Mouse (Mus musculus) heart, postnatal 0 days (tissue): ENCODE results near the gene Tmed11. TPM values are rescaled to one million over a fixed set of nuclear protein-coding genes. Genes with fewer than 3 reads are reported as not detected.
"Not testable (repeated sequence)": the region's sequence is repeated elsewhere in the genome, so short reads cannot be mapped to it uniquely, and the experiment has no call there.

Experiments used
- ATAC-seq: fragments of 200-750 bp; cut with Nextera tagmentation; 2 replicates; pipeline ENCODE4 v1.8.0; 2017; ENCODE audit warnings: low read depth, moderate number of reproducible peaks, moderate library complexity; ENCODE audit not compliant: insufficient read depth
- DNase-seq: peaks from one replicate; pipeline ENCODE4 v3.0.0-alpha.2; 2016; ENCODE audit warnings: low spot score
- H3K27ac ChIP-seq: fragments of 300-500 bp; sonication (generic); 2 replicates; pipeline ENCODE4 v1.5.1; 2014; ENCODE audit warnings: low read depth, mild to moderate bottlenecking
- H3K27me3 ChIP-seq: fragments of 300-500 bp; sonication (generic); 2 replicates; pipeline ENCODE4 v1.6.1; 2014; ENCODE audit warnings: low read length, mixed read lengths; ENCODE audit not compliant: control insufficient read depth, insufficient read depth
- H3K36me3 ChIP-seq: fragments of 300-500 bp; sonication (generic); replicated peaks from 2 replicates; pipeline ENCODE4 v1.6.1; 2014; ENCODE audit warnings: low read length, mixed read lengths; ENCODE audit not compliant: control insufficient read depth, insufficient read depth
- H3K4me1 ChIP-seq: fragments of 300-500 bp; sonication (generic); 2 replicates; pipeline ENCODE4 v1.6.1; 2014; ENCODE audit warnings: antibody characterized with exemption; ENCODE audit not compliant: control insufficient read depth, insufficient read depth
- H3K4me2 ChIP-seq: fragments of 300-500 bp; sonication (generic); 2 replicates; pipeline ENCODE4 v1.6.1; 2014; ENCODE audit warnings: low read depth, mild to moderate bottlenecking, low read length, moderate library complexity
- H3K4me3 ChIP-seq: fragments of 300-500 bp; sonication (generic); 2 replicates; pipeline ENCODE4 v1.5.1; 2014; ENCODE audit warnings: low read depth, low read length
- H3K9ac ChIP-seq: fragments of 300-500 bp; sonication (generic); replicated peaks from 2 replicates; pipeline ENCODE4 v1.6.1; 2014; ENCODE audit warnings: low read depth, low read length, mixed read lengths
- H3K9me3 ChIP-seq: fragments of 300-500 bp; sonication (generic); replicated peaks from 2 replicates; pipeline ENCODE4 v1.6.1; 2016; ENCODE audit warnings: low read length; ENCODE audit not compliant: control insufficient read depth
- CTCF ChIP-seq: IDR thresholded peaks from 2 replicates; pipeline ENCODE4 v1.5.1; 2016; ENCODE audit warnings: antibody characterized with exemption, control low read depth, low read depth
- EP300 ChIP-seq: IDR thresholded peaks from 2 replicates; pipeline ENCODE4 v1.6.1; 2016; ENCODE audit warnings: antibody characterized with exemption, low read depth
- WGBS: fragments of 180-500 bp; shearing (Covaris S2); extraction: QIAGEN DNeasy Blood & Tissue Kit; methylation state at CpG from one replicate; pipeline ENCODE4 v1.1.7; 2014; 5-methylcytosine and 5-hydroxymethylcytosine counted together
- polyA plus RNA-seq: library from polyadenylated mRNA; unstranded; fragments of >200 nt; fragmentation: Nextera tagmentation; extraction: Ambion mirVana; gene quantifications from 2 replicates; pipeline ENCODE4 v1.2.1, GENCODE M21; 2015
- total RNA-seq: library from RNA; depleted of rRNA; stranded (reverse); fragments of >200 nt; gene quantifications from 2 replicates; pipeline ENCODE4 v1.2.3, GENCODE M21; 2014; ENCODE audit warnings: low replicate concordance

Gene Tmed11
- total and polyA plus RNA-seq, 2 experiments from 2014 or later, result not detected

DNA sequence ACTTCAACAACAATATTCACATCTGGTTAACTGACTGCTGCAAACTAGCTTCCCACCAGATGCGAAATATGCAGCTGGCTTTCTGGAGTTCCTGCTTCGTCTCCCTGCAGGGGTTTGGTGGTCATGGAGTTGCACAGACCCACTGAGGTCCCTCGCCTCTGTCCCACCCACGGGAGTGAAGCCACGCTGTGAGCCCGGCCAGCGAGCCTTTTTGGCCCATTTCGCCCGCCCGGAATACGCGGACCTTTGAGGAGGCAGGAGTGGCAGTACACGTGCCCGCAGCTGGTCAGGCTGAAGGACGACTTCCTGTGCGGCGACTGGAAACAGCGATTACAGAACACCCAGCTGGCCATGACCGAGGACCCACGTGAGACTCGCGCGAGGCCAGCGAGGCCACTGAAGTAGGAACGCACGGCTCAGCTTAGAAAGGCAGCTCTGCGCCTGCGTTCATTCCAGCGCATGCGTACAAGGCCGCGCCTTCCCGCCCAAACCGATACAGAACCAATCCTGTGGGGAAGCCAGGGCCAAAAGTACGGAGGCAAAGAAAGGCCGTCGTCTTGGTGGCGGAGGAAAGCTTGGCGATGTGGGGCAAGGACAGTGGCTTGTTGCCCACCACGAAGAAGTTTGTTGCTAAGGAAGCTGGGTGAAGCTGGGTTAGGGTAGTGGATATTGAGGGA is 20.4 kb downstream of the Tmed11 start, which contains the start of gene Rnf212:
TSS of gene Rnf212 (minus strand) at position 353 of the 677 bp plus-strand sequence.
- DNase-seq (no peak), ATAC-seq (no peak)
- Histone ChIP-seq H3K4me3 (no peak within 1 kb of the TSS), H3K4me1 (no peaks in the 10 kb centered on the region), H3K27me3 (no peaks in the 10 kb centered on the region), H3K9ac (no peak within 1 kb of the TSS), H3K4me2 (no peak within 1 kb of the TSS), H3K27ac (no peak within 1 kb of the TSS), H3K36me3 (no peaks in the 10 kb centered on the region), H3K9me3 (no peaks in the 10 kb centered on the region)
- TF ChIP-seq EP300, result no peak
- no peak for TF ChIP-seq CTCF
- 66% methylated on average over 40 of the region's 40 CpGs for WGBS

DNA sequence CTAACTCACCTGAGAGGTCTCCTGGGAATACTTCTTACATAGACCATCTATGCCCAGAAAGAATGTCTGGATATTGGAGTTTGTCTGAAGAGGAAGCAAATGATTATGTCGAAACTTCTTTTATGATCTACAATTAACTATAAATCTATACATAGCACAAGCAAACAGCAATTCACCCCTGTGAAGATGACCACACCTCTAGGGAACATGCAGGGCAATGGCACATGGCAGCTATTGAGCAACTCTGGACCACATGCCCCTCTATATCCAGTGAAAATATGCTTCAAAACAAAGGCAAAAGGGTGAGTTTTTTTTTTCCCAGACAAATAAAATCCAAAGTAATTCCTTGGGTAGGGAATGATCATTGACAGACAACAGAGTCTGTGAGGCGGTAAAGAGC is 35.2 kb downstream of the Tmed11 start:
- Histone ChIP-seq H3K36me3 (no peaks in the 10 kb centered on the region), H3K4me1 (no peaks in the 10 kb centered on the region), H3K4me2 (no peak overlapping the region), H3K27me3 (no peaks in the 10 kb centered on the region), H3K9ac (no peak overlapping the region), H3K4me3 (no peak overlapping the region), H3K9me3 (no peaks in the 10 kb centered on the region), H3K27ac (no peak overlapping the region)
- no peak for ATAC-seq
- TF ChIP-seq CTCF (no peak), EP300 (no peak)
- WGBS, result 69% methylated on average over 2 of the region's 2 CpGs
- DNase-seq, result no peak

DNA sequence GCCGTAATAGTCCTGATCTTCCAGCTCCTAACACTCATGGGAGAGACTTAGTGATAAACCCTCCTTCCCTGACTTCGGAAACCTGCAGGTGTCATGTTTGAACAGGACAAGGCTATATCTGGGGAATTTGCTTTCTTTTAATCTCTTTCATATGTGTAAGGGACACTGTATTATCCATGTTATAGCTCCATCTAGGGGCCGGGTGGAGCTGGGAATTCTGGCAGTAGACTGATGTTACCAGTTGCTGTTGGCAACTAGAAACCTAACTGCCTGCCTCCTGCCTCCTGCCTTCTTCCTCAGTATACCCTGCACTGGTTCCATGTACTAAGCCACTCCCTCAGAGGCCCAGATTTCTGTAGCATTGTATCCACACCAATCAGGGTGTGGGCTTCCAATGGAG is 36.8 kb downstream of the Tmed11 start:
- Histone ChIP-seq H3K36me3 (no peaks in the 10 kb centered on the region), H3K27me3 (no peaks in the 10 kb centered on the region), H3K9me3 (no peaks in the 10 kb centered on the region), H3K4me2 (no peak overlapping the region), H3K27ac (no peak overlapping the region), H3K4me1 (no peaks in the 10 kb centered on the region), H3K9ac (no peak overlapping the region), H3K4me3 (no peak overlapping the region)
- DNase-seq (no peak), ATAC-seq (no peak)
- 42% methylated on average over 3 of the region's 3 CpGs for WGBS
- TF ChIP-seq EP300, result no peak
- peak; percentile 16; the same call in 1 of the 2 replicates for TF ChIP-seq CTCF

DNA sequence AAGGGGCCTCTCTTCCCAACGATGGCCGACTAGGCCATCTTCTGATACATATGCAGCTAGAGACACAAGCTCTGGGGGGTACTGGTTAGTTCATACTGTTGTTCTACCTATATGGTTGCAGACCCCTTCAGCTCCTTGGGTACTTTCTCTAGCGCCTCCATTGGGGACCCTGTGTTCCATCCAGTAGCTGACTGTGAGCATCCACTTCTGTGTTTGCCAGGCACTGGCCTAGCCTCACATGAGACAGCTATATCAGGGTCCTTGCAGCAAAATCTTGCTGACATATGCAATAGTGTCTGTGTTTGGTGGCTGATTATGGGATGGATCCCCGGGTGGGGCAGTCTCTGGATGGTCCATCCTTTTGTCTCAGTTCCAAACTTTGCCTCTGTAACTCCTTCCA is 43.9 kb downstream of the Tmed11 start:
- not testable (repeated sequence) for ATAC-seq, H3K4me3 ChIP-seq, H3K9me3 ChIP-seq, H3K36me3 ChIP-seq, H3K4me1 ChIP-seq, H3K27me3 ChIP-seq, DNase-seq, H3K27ac ChIP-seq, H3K4me2 ChIP-seq, H3K9ac ChIP-seq
- 64% methylated on average over 4 of the region's 4 CpGs for WGBS

DNA sequence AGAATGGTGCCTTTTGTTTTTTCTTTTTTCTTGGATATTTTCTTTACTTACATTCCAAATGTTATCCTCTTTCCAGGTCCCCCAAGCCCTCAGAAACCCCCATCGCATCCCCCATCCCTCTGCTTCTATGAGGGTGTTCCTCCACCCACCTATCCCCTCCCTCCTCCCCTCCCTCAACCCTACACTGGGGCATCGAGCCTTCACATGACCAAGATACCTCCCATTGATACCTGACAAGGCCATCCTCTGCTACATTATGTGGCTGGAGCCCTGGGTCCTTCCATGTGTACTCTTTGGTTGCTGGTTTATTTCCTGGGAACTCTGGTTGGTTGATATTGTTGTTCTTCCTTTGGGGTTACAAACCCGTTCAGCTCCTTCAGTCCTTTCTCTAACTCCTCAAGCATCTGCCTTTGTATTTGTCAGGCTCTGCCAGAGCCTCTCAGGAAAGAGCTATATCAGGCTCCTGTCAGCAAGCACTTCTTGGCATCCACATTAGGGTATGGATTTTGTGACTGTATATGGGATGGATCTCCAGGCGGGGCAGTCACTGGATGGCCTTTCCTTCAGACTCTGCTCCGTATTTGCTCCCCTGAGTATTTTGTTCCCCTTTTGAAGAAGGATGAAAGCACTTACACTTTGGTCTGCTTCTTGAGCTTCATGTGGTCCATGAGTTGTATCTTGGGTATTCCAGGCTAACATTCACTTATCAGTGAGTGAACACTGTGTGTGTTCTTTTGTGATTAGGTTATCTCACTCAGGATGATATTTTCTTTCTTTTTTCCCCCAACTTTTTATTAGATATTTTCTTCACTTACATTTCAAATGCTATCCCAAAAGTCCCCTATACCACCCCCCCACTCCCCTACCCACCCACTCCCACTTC is 44.6 kb downstream of the Tmed11 start:
- no peaks in the 10 kb centered on the region for H3K27me3 ChIP-seq
- H3K27ac ChIP-seq, result no peak overlapping the region

More for the DNA sequence above, 44.6 kb downstream of the Tmed11 start:
- H3K4me2 ChIP-seq, result no peak overlapping the region
- H3K9ac ChIP-seq, result no peak overlapping the region
- no peaks in the 10 kb centered on the region for H3K9me3 ChIP-seq
- H3K4me3 ChIP-seq, result no peak overlapping the region
- WGBS, result 51% methylated on average over 5 of the region's 5 CpGs
- DNase-seq (no peak), ATAC-seq (no peak)
- no peaks in the 10 kb centered on the region for H3K4me1 ChIP-seq
- no peak for TF ChIP-seq CTCF
- no peak for TF ChIP-seq EP300
- H3K36me3 ChIP-seq, result no peaks in the 10 kb centered on the region
